Mouse (Mus musculus): ENCODE data around the gene Tnpo1. TPM values are rescaled to one million over a fixed set of nuclear protein-coding genes. Genes with fewer than 3 reads are reported as not detected.

The Tnpo1 gene
- 55.7 and 63.4 TPM in 2 replicates for total RNA-seq (2014; rRNA removed; ENCODE audit: low replicate concordance)
- 20.5 and 22.6 TPM in 2 replicates for polyA plus RNA-seq (2015; fragmentation: Nextera tagmentation; extraction: Ambion mirVana)

DNA sequence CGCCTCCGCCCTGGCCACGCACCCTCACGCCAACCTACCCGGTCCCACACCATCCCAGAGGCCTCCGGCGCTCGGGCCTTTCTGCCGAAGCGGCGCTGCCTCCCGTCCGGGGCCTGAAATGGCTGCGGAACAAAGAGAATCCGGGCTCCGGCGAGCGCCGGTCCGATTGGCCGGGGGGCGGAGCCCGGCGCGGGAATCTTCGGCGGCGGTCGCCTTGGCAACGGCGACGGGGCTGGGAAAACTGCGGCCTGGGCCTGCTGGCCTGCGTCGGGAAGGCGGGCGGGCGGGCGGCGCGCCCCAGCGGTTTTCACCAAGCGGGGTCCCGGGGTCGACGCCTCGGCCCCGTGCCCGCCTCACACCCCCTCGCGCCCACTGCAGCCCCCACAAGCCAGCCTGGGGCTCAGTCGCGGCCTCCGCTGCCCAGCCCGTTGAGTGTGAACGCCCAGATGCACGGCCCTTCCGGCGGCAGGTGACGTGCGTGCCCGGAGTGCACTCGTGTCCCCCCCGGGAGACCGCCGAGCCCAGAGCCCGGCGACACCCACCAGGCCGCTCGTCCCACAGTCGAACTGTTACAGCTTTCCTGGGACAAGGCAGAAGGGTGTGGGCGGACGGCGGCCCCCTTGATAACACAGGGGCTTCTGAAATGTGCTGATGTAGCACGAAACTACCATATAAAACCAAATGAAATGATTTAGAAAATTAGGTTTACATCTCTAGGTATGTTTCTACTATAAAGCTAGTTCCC, at the start of gene Tnpo1:
Gene Tnpo1 (minus strand): TSS at position 172 of the 745 bp plus-strand sequence.
- DNase-seq (ENCODE audit: low spot score): peak; percentile 89
- Histone ChIP-seq H3K4me1 (ENCODE audit: control insufficient read depth, insufficient read depth) (no peaks in the 10 kb centered on the region), H3K9me3 (replicated peaks; ENCODE audit: control insufficient read depth, low read length) (no peaks in the 10 kb centered on the region), H3K36me3 (replicated peaks; ENCODE audit: control insufficient read depth, insufficient read depth, low read length) (no peaks in the 10 kb centered on the region), H3K27ac (ENCODE audit: low read depth) (peak within 1 kb of the TSS; percentile 100), H3K9ac (replicated peaks; ENCODE audit: low read depth, low read length) (peak within 1 kb of the TSS; percentile 100), H3K4me2 (ENCODE audit: low read depth, low read length) (peak within 1 kb of the TSS; percentile 73), H3K27me3 (ENCODE audit: control insufficient read depth, insufficient read depth, low read length) (no peaks in the 10 kb centered on the region), H3K4me3 (ENCODE audit: low read depth, low read length) (peak within 1 kb of the TSS; percentile 99)
- ATAC-seq (ENCODE audit: insufficient read depth, low read depth): peak; percentile 93
- WGBS: under 1% methylated on average over 70 of the region's 75 CpGs
- TF ChIP-seq CTCF (IDR thresholded peaks at IDR 0.05; ENCODE audit: low read depth): no peak
- no peak for TF ChIP-seq EP300 (IDR thresholded peaks at IDR 0.05; ENCODE audit: low read depth)

DNA sequence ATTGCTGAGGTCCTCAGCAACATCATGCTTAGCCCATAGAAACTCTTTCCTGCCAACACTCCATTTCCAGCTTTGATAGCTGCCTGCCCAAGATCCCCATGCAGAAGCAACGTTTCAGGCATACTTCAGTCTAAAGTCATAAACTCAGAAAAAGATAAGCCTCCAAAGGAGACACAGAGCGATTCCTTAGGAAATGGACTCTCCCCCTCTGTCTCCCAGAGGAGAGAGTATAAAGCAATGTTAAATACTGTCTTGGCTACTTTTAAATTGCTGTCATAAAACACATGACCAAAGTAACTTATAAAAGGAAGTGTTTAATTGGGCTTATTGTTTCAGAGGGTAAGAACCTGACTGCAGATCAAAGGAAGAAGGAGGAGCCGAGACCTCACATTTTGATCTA, 45.9 kb upstream of the Tnpo1 start:
- H3K4me1 ChIP-seq (ENCODE audit: control insufficient read depth, insufficient read depth): no peaks in the 10 kb centered on the region
- TF ChIP-seq CTCF (IDR thresholded peaks at IDR 0.05; ENCODE audit: low read depth): no peak
- no peak for TF ChIP-seq EP300 (IDR thresholded peaks at IDR 0.05; ENCODE audit: low read depth)
- H3K4me3 ChIP-seq (ENCODE audit: low read depth, low read length): no peak overlapping the region
- 65% methylated on average over 3 of the region's 3 CpGs for WGBS
- H3K4me2 ChIP-seq (ENCODE audit: low read depth, low read length): no peak overlapping the region
- ATAC-seq (ENCODE audit: insufficient read depth, low read depth) (no peak), DNase-seq (ENCODE audit: low spot score) (no peak)
- no peaks in the 10 kb centered on the region for H3K9me3 ChIP-seq (replicated peaks; ENCODE audit: control insufficient read depth, low read length)
- no peak overlapping the region for H3K9ac ChIP-seq (replicated peaks; ENCODE audit: low read depth, low read length)
- H3K27ac ChIP-seq (ENCODE audit: low read depth): no peak overlapping the region
- no peaks in the 10 kb centered on the region for H3K36me3 ChIP-seq (replicated peaks; ENCODE audit: control insufficient read depth, insufficient read depth, low read length)
- no peaks in the 10 kb centered on the region for H3K27me3 ChIP-seq (ENCODE audit: control insufficient read depth, insufficient read depth, low read length)

- H3K9me3 ChIP-seq (replicated peaks; ENCODE audit: control insufficient read depth, low read length): no peaks in the 10 kb centered on the region
- no peak overlapping the region for H3K27ac ChIP-seq (ENCODE audit: low read depth)
- WGBS: 42% methylated on average over 5 of the region's 5 CpGs
- H3K4me1 ChIP-seq (ENCODE audit: control insufficient read depth, insufficient read depth): no peaks in the 10 kb centered on the region
- TF ChIP-seq CTCF (IDR thresholded peaks at IDR 0.05; ENCODE audit: low read depth) (no peak), EP300 (IDR thresholded peaks at IDR 0.05; ENCODE audit: low read depth) (no peak)
- H3K4me2 ChIP-seq (ENCODE audit: low read depth, low read length): no peak overlapping the region
- no peak for DNase-seq (ENCODE audit: low spot score)
- H3K36me3 ChIP-seq (replicated peaks; ENCODE audit: control insufficient read depth, insufficient read depth, low read length): no peaks in the 10 kb centered on the region
- ATAC-seq (ENCODE audit: insufficient read depth, low read depth): no peak
- H3K27me3 ChIP-seq (ENCODE audit: control insufficient read depth, insufficient read depth, low read length): no peaks in the 10 kb centered on the region
- no peak overlapping the region for H3K9ac ChIP-seq (replicated peaks; ENCODE audit: low read depth, low read length)
- no peak overlapping the region for H3K4me3 ChIP-seq (ENCODE audit: low read depth, low read length)
Measured at GRCm38 (mm10) chr13:98971641-98972040, 45.5 kb upstream of the Tnpo1 start.

DNA sequence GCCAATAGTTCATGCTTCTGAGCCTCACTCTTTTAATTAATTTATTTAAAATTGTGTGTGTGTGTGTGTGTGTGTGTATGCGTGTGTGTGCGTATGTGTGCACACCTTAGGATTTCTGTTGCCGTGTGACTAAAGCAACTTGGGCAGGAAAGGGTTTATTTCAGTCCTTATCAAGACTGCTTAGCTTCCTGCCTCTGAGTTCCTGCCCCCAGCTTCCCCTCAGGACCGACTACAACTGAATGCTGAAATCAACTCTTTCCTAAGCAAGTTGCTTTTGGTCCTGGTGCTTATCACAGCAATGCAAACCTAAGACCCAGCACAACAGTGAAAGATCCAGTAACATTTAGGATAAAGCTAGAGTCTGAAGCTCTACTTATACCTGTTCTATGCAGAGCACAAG, 42.3 kb upstream of the Tnpo1 start:
- ATAC-seq (ENCODE audit: insufficient read depth, low read depth) (no peak), DNase-seq (ENCODE audit: low spot score) (peak; percentile 17)

GRCm38 (mm10) chr13:98967942-98968341, 41.8 kb upstream of the Tnpo1 start:
- H3K27ac ChIP-seq (ENCODE audit: low read depth): peak overlapping the region; percentile 33; the same call in 1 of the 2 replicates
- no peaks in the 10 kb centered on the region for H3K4me1 ChIP-seq (ENCODE audit: control insufficient read depth, insufficient read depth)
- H3K4me3 ChIP-seq (ENCODE audit: low read depth, low read length): no peak overlapping the region
- no peaks in the 10 kb centered on the region for H3K36me3 ChIP-seq (replicated peaks; ENCODE audit: control insufficient read depth, insufficient read depth, low read length)
- no peak for TF ChIP-seq EP300 (IDR thresholded peaks at IDR 0.05; ENCODE audit: low read depth)
- no peak for TF ChIP-seq CTCF (IDR thresholded peaks at IDR 0.05; ENCODE audit: low read depth)
- no peaks in the 10 kb centered on the region for H3K9me3 ChIP-seq (replicated peaks; ENCODE audit: control insufficient read depth, low read length)
- ATAC-seq (ENCODE audit: insufficient read depth, low read depth): peak; percentile 39; the same call in 1 of the 2 replicates
- 52% methylated on average over 6 of the region's 6 CpGs for WGBS
- no peaks in the 10 kb centered on the region for H3K27me3 ChIP-seq (ENCODE audit: control insufficient read depth, insufficient read depth, low read length)
- H3K9ac ChIP-seq (replicated peaks; ENCODE audit: low read depth, low read length): no peak overlapping the region
- H3K4me2 ChIP-seq (ENCODE audit: low read depth, low read length): peak overlapping the region; percentile 13; the same call in 1 of the 2 replicates
- DNase-seq (ENCODE audit: low spot score): peak; percentile 9

More for the DNA sequence above, 42.3 kb upstream of the Tnpo1 start:
- Histone ChIP-seq H3K4me3 (ENCODE audit: low read depth, low read length) (no peak overlapping the region), H3K4me2 (ENCODE audit: low read depth, low read length) (no peak overlapping the region), H3K9ac (replicated peaks; ENCODE audit: low read depth, low read length) (no peak overlapping the region), H3K9me3 (replicated peaks; ENCODE audit: control insufficient read depth, low read length) (no peaks in the 10 kb centered on the region), H3K27ac (ENCODE audit: low read depth) (peak overlapping the region; percentile 33; the same call in 1 of the 2 replicates), H3K36me3 (replicated peaks; ENCODE audit: control insufficient read depth, insufficient read depth, low read length) (no peaks in the 10 kb centered on the region), H3K27me3 (ENCODE audit: control insufficient read depth, insufficient read depth, low read length) (no peaks in the 10 kb centered on the region), H3K4me1 (ENCODE audit: control insufficient read depth, insufficient read depth) (no peaks in the 10 kb centered on the region)
- 54% methylated on average over 4 of the region's 4 CpGs for WGBS
- no peak for TF ChIP-seq CTCF (IDR thresholded peaks at IDR 0.05; ENCODE audit: low read depth)
- no peak for TF ChIP-seq EP300 (IDR thresholded peaks at IDR 0.05; ENCODE audit: low read depth)
